Mouse (Mus musculus) lung, adult 2 months (tissue): ENCODE data around the gene Crybb1.

Experiments used
- CTCF ChIP-seq: fragments of 200-500 bp; IDR thresholded peaks from 2 replicates; pipeline ENCODE4 v1.5.1; 2011; ENCODE audit warnings: mild to moderate bottlenecking, low read length, control low read depth; ENCODE audit not compliant: insufficient read depth
- POLR2A ChIP-seq: fragments of 200-500 bp; IDR thresholded peaks from 2 replicates; pipeline ENCODE4 v1.6.1; 2011; ENCODE audit warnings: low read depth, mild to moderate bottlenecking, control low read depth, low read length, borderline replicate concordance; ENCODE audit errors: extremely low read depth

DNA sequence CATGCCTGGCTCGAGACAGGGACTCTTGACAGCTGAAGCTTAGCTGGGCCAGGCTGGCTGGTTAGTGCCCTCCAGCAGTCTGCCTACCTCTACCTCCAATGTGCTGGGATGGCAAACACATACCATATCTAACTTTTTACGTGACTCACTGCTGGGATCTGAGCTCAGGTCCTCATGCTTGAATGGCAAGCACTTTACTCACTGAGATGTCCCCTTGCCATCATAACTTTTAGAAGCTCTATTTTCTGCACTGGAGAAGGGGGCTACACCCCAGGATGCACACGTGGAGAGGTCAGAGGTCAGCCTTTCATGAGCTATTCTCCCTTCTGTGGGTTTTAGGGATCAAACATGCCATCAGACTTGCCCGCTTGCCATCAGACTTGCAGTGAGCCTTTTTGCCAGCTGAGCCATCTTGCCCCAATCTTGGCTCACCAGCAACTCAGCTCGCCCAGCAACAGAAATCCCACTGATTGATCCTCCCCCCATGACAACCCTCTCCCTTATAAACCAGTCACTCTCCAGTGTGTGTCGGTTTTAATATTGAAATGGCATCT, 42.8 kb upstream of the Crybb1 start:
- TF ChIP-seq CTCF (no peak), POLR2A (no peak)
